Comparison of ENCODE assay signal across 36 mouse cellular contexts in genomic region chr13:26744068-26744467, GRCm38 (mm10). TPM values are rescaled to one million over a fixed set of nuclear protein-coding genes. Genes with fewer than 3 reads are reported as not detected.
DNase-seq lines count a peak whose midpoint lies in the region; ATAC-seq and TF ChIP-seq lines count a peak whose summit lies in the region.
"Had no signal": no experiment of that assay in that cellular context is flagged by ENCODE, and none has a peak within 500 bp of the region (broad histone marks: within the 10 kb centered on the region; RNA-seq: fewer than 3 reads in every experiment).

No protein-coding gene starts in this region.

- ATAC-seq in midbrain, postnatal 0 days (ENCODE audit: low FRiP score), result no peak
- ATAC-seq in limb, embryonic 14.5 days (ENCODE audit: low FRiP score, low read depth), result no peak
- no peak for ATAC-seq in neural tube, embryonic 15.5 days (ENCODE audit: low FRiP score)
- ATAC-seq: forebrain, embryonic 13.5 days; hindbrain, embryonic 16.5 days; intestine, embryonic 15.5 days had no signal

- H3K9me3 ChIP-seq in midbrain, embryonic 10.5 days (replicated peaks), result no peaks in the 10 kb centered on the region
- H3K9me3 ChIP-seq in midbrain, postnatal 0 days (ENCODE audit: low read length), result no peaks in the 10 kb centered on the region
- H3K9me3 ChIP-seq in limb, embryonic 14.5 days (ENCODE audit: control insufficient read depth, low read length), result no peaks in the 10 kb centered on the region
- H3K9me3 ChIP-seq in neural tube, embryonic 15.5 days (replicated peaks), result no peaks in the 10 kb centered on the region
- H3K9me3 ChIP-seq: embryonic facial prominence, embryonic 12.5 days; forebrain, embryonic 13.5 days; intestine, embryonic 15.5 days; limb, embryonic 15.5 days; liver, embryonic 13.5 days; neural tube, embryonic 13.5 days; stomach, embryonic 15.5 days had no signal

- no peak for TF ChIP-seq CTCF in midbrain, postnatal 0 days (IDR thresholded peaks at IDR 0.05)

- H3K9ac ChIP-seq in midbrain, postnatal 0 days (replicated peaks; ENCODE audit: low read length, poor library complexity, severe bottlenecking), result no peak overlapping the region
- H3K9ac ChIP-seq in limb, embryonic 14.5 days (ENCODE audit: low read depth, low read length, severe bottlenecking), result no peak overlapping the region
- H3K9ac ChIP-seq in neural tube, embryonic 15.5 days (replicated peaks), result no peak overlapping the region
- H3K9ac ChIP-seq: embryonic facial prominence, embryonic 12.5 days; forebrain, embryonic 13.5 days; intestine, embryonic 15.5 days; limb, embryonic 15.5 days; liver, embryonic 13.5 days; neural tube, embryonic 13.5 days; stomach, embryonic 15.5 days had no signal

- no peak for TF ChIP-seq POLR2A in limb, embryonic 14.5 days (IDR thresholded peaks at IDR 0.05; ENCODE audit: borderline replicate concordance, extremely low read depth, insufficient read depth, insufficient read length)

- no peak overlapping the region for H3K4me2 ChIP-seq in midbrain, postnatal 0 days (ENCODE audit: low read depth, low read length, poor library complexity, severe bottlenecking)
- H3K4me2 ChIP-seq in limb, embryonic 14.5 days (replicated peaks; ENCODE audit: low read depth, low read length, severe bottlenecking), result no peak overlapping the region
- H3K4me2 ChIP-seq in neural tube, embryonic 15.5 days, result no peak overlapping the region
- H3K4me2 ChIP-seq: embryonic facial prominence, embryonic 12.5 days; forebrain, embryonic 13.5 days; heart, embryonic 11.5 days; intestine, embryonic 15.5 days; limb, embryonic 15.5 days; liver, embryonic 13.5 days; neural tube, embryonic 13.5 days; stomach, embryonic 15.5 days had no signal

- DNase-seq in heart, postnatal 4 days, result peak; percentile 12
- DNase-seq in heart, postnatal 25 days (ENCODE audit: low spot score), result no peak
- no peak for DNase-seq in midbrain, embryonic 10.5 days (ENCODE audit: low spot score)
- DNase-seq in midbrain, postnatal 0 days (ENCODE audit: low spot score), result no peak
- peak; percentile 31 for DNase-seq in fibroblast of lung, adult 2 months (ENCODE audit: low read depth)
- peak; percentile 52 for DNase-seq in limb, embryonic 14.5 days (ENCODE audit: low spot score)
- no peak for DNase-seq in Muller cell, postnatal 12 days (ENCODE audit: inconsistent ontology term)
- DNase-seq: adrenal gland, postnatal 10 days; B cell, adult 2 months; cerebellum, adult 8-10 months; cerebellum, postnatal 25 days; gastrocnemius, postnatal 36 days; heart, adult 18-20 months; kidney, adult 2 months; kidney, postnatal 4 days; liver, embryonic 13.5 days; lung, adult 2 months; lung, postnatal 14 days; right cerebral cortex, postnatal 14 days had no signal

- 77% methylated on average over 1 of the region's 1 CpGs for WGBS in midbrain, embryonic 10.5 days
- 71% methylated on average over 1 of the region's 1 CpGs for WGBS in midbrain, postnatal 0 days
- WGBS in limb, embryonic 14.5 days, result 40% methylated on average over 1 of the region's 1 CpGs
- 67% methylated on average over 1 of the region's 1 CpGs for WGBS in neural tube, embryonic 15.5 days

- no peak overlapping the region for H3K4me3 ChIP-seq in midbrain, embryonic 10.5 days
- no peak overlapping the region for H3K4me3 ChIP-seq in midbrain, postnatal 0 days (ENCODE audit: low read depth, low read length)
- no peak overlapping the region for H3K4me3 ChIP-seq in limb, embryonic 14.5 days (replicated peaks; ENCODE audit: low read length)
- H3K4me3 ChIP-seq in neural tube, embryonic 15.5 days (replicated peaks), result no peak overlapping the region
- H3K4me3 ChIP-seq: embryonic facial prominence, embryonic 12.5 days; forebrain, embryonic 13.5 days; intestine, embryonic 15.5 days; limb, embryonic 15.5 days; liver, embryonic 13.5 days; neural tube, embryonic 13.5 days; stomach, embryonic 15.5 days had no signal

- H3K36me3 ChIP-seq in midbrain, embryonic 10.5 days, result no peaks in the 10 kb centered on the region
- no peaks in the 10 kb centered on the region for H3K36me3 ChIP-seq in midbrain, postnatal 0 days (ENCODE audit: insufficient read depth, low read length)
- no peaks in the 10 kb centered on the region for H3K36me3 ChIP-seq in limb, embryonic 14.5 days (ENCODE audit: control insufficient read depth, insufficient read depth, low read length)
- H3K36me3 ChIP-seq in neural tube, embryonic 15.5 days, result no peaks in the 10 kb centered on the region
- H3K36me3 ChIP-seq: embryonic facial prominence, embryonic 12.5 days; intestine, embryonic 15.5 days; limb, embryonic 15.5 days; liver, embryonic 13.5 days; neural tube, embryonic 13.5 days; stomach, embryonic 15.5 days had no signal

- H3K27ac ChIP-seq in midbrain, embryonic 10.5 days (replicated peaks), result peak overlapping the region; percentile 81
- H3K27ac ChIP-seq in midbrain, postnatal 0 days (ENCODE audit: low read depth, low read length), result no peak overlapping the region
- H3K27ac ChIP-seq in limb, embryonic 14.5 days (replicated peaks; ENCODE audit: low read depth, low read length), result no peak overlapping the region
- H3K27ac ChIP-seq in neural tube, embryonic 15.5 days (replicated peaks), result no peak overlapping the region
- H3K27ac ChIP-seq: embryonic facial prominence, embryonic 12.5 days; intestine, embryonic 15.5 days; kidney, postnatal 0 days; limb, embryonic 15.5 days; liver, embryonic 13.5 days; neural tube, embryonic 13.5 days; stomach, embryonic 15.5 days had no signal

- intact Hi-C loops in heart, postnatal 25 days (cut with DNase I), result no loop called here

- H3K4me1 ChIP-seq in midbrain, embryonic 10.5 days, result peaks cover 20% of the 10 kb centered on the region
- no peaks in the 10 kb centered on the region for H3K4me1 ChIP-seq in midbrain, postnatal 0 days (ENCODE audit: insufficient read depth, low read length)
- H3K4me1 ChIP-seq in limb, embryonic 14.5 days (ENCODE audit: control insufficient read depth, insufficient read depth, low read length), result no peaks in the 10 kb centered on the region
- H3K4me1 ChIP-seq in neural tube, embryonic 15.5 days, result no peaks in the 10 kb centered on the region; the same call in 1 of the 2 replicates
- H3K4me1 ChIP-seq: embryonic facial prominence, embryonic 12.5 days; intestine, embryonic 15.5 days; limb, embryonic 15.5 days; liver, embryonic 13.5 days; stomach, embryonic 15.5 days had no signal

- no peaks in the 10 kb centered on the region for H3K27me3 ChIP-seq in midbrain, embryonic 10.5 days (ENCODE audit: low read depth, poor library complexity, severe bottlenecking)
- H3K27me3 ChIP-seq in midbrain, postnatal 0 days (ENCODE audit: insufficient read depth, low read length), result no peaks in the 10 kb centered on the region
- no peaks in the 10 kb centered on the region for H3K27me3 ChIP-seq in limb, embryonic 14.5 days (ENCODE audit: control insufficient read depth, insufficient read depth, low read length)
- H3K27me3 ChIP-seq in neural tube, embryonic 15.5 days (replicated peaks), result no peaks in the 10 kb centered on the region
- H3K27me3 ChIP-seq: embryonic facial prominence, embryonic 12.5 days; forebrain, embryonic 13.5 days; intestine, embryonic 15.5 days; limb, embryonic 15.5 days; liver, embryonic 13.5 days; neural tube, embryonic 13.5 days; stomach, embryonic 15.5 days had no signal

RNA-seq across cellular contexts. Expression of gene Hdgfl1, which starts 25.9 kb away (rescaled TPM):
- not detected for total RNA-seq in heart, postnatal 4 days (2021)
- not detected for total RNA-seq in heart, postnatal 25 days (2021)
- polyA plus RNA-seq in midbrain, embryonic 10.5 days (2016; fragmentation: Nextera tagmentation; extraction: Ambion mirVana), result not detected in 2 replicates
- total RNA-seq in midbrain, postnatal 0 days (2014; rRNA removed), result not detected in 2 replicates
- polyA plus RNA-seq in midbrain, postnatal 0 days (2015; fragmentation: Nextera tagmentation; extraction: Ambion mirVana), result not detected in 2 replicates
- polyA plus RNA-seq in limb, embryonic 14.5 days (2012; rRNA removed), result not detected in 2 replicates
- polyA plus RNA-seq in limb, embryonic 14.5 days (2014; fragmentation: Nextera tagmentation; extraction: Ambion mirVana), result not detected in 2 replicates
- not detected in 2 replicates for polyA plus RNA-seq in neural tube, embryonic 15.5 days (2015; fragmentation: Nextera tagmentation; extraction: Ambion mirVana)
- total RNA-seq: adrenal gland, postnatal 10 days; gastrocnemius, postnatal 36 days; heart, adult 18-20 months; layer of hippocampus, adult 8-10 months; layer of hippocampus, postnatal 25 days; left cerebral cortex, adult 8-10 months; left cerebral cortex, postnatal 36 days had no signal
- polyA plus RNA-seq: embryonic facial prominence, embryonic 12.5 days; forebrain, embryonic 13.5 days; heart, embryonic 11.5 days; heart, postnatal 0 days; hindbrain, embryonic 16.5 days; intestine, embryonic 15.5 days; kidney, postnatal 0 days; limb, embryonic 15.5 days; liver, embryonic 13.5 days; lung, adult 2 months; neural tube, embryonic 13.5 days; small intestine, adult 2 months; stomach, embryonic 15.5 days; urinary bladder, adult 2 months had no signal

Comparison
In these comparisons a context has a peak if more than half of its experiments do, and no peak if none do; other contexts are left out.
1. DNase-seq: peak in heart, postnatal 4 days (single experiment), fibroblast of lung, adult 2 months (single experiment) and limb, embryonic 14.5 days (single experiment); none in heart, postnatal 25 days (single experiment), midbrain, embryonic 10.5 days (single experiment), midbrain, postnatal 0 days (single experiment) and Muller cell, postnatal 12 days (single experiment).